Mouse (Mus musculus) lung, postnatal 4 days (tissue): Measurements from ENCODE around the gene Plin3.

Source experiments
- DNase-seq, 2 experiments: peaks; one replicate each; pipeline ENCODE4 v3.0.0; 2021

Gene Plin3

GRCm38 (mm10) chr17:56298238-56298637, 5.6 kb upstream of the Plin3 start:
- no peak for DNase-seq

- no peak for DNase-seq
These were observed 3.5 kb upstream of the Plin3 start for GRCm38 (mm10) chr17:56296201-56296600.

- no peak for DNase-seq
These were observed 1.6 kb upstream of the Plin3 start for GRCm38 (mm10) chr17:56294241-56294640.

DNA sequence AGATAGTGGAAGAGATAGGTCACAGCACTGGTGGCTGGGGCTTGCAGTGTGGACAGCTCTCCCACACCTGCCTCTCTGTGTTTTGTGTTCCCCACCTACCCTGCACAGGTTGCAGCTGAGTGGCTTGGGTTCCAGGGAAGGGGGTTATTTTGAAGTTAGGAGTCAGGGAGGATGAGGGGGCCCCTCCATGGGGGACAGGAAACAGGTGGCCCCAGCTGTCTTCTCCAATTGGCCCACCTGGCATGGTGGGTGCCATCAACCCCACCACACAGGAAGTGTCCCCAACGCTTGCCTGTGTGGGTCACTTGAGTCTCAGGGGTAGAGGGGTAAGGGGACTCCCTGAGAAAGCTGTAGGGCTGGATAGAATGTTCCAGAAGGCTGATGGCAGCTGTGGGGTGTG, 618 bp upstream of the Plin3 start:
- no peak for DNase-seq

DNA sequence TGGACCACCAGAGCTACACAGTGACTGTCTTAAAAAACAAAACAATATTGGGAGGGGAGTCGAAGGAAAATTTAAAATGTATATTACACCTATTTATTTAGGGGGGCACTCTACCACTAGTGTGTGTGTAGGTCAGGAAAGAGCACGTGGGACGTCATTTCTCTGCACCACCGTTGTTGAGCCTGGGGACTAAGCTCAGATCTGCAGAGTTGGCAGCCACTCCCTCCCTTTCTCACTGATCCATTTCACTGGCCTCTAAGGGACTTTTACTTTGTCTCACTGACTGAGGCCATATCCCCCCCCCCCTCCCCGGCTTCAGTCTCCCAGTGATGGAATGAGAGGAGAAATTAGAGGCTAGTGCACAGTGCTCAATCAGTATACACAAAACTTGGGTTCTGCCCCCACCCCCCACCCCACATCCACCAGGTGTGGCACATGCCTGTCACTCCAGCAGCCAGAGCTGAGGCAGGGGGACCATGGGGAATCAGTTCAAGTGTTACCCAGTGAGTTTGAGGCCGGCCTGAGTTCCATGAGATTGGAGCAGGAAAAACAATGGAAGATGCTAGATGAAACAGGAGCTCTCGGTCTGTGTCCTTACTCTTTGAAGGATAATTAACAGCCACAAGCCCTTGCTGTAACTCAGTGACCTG, 722 bp downstream of the Plin3 start:
- no peak for DNase-seq

DNA sequence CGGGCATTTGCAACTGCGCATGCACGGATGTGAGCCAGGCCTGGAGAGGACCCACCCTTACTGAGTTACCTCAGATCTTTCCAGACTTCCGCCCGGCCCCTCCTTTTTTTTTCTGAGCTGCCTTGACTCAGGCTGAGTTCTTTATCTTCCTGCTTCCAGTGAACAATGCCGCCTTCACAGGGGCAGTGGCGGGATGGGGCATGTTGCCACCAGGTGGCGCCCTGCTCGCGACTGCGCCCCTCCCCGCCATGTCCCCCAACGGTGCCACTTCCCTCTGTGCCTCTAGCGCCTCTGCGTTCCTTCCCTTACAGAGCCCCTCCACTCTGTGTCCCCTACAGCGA, 1.5 kb downstream of the Plin3 start:
- peak; percentile 95 to 97 for DNase-seq

- peak; percentile 97 to 99 for DNase-seq
These were observed 2.1 kb downstream of the Plin3 start for GRCm38 (mm10) chr17:56290388-56291170.

GRCm38 (mm10) chr17:56289371-56290331, 3.0 kb downstream of the Plin3 start:
- peak; percentile 67 to 79 for DNase-seq

DNA sequence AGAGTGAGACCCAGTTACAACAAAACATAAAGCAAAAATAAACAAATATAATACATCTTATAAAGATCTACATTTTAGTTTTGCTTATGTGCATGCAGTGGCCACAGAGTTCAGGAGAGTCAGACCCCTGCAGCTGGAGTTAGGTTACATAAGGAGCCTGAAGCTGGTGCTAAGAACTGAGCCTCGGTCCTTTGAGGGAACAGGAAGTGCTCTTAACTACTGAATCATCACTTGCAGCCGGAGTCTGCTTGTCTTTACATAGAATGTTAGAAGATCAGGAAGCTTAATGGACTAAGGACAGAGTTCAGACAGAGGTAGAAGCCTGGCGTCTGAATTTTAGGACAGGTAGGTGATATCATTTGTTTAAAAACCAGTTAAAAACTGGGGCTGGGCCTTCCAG, 3.8 kb downstream of the Plin3 start:
- no peak for DNase-seq

DNA sequence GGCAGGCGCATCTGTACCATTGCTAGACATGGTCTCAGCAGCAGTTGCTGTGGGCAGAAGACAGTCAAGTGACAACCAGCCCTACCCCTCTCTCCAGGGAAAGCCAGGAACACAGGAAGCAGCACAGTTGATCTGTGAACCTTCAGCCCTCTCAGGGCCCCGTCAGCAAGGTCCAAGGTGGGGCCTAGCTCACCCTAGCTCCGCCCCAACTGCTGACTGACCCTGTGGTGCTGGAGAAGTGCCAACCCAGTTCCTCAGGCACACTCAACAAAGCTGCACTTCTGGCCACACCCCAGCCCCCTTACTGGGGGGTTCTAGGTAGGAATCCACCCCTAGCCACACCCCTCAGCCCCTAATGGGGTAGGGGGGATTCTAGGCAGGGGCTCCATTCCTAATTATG, 4.8 kb downstream of the Plin3 start:
- peak; percentile 67 to 73 for DNase-seq

DNA sequence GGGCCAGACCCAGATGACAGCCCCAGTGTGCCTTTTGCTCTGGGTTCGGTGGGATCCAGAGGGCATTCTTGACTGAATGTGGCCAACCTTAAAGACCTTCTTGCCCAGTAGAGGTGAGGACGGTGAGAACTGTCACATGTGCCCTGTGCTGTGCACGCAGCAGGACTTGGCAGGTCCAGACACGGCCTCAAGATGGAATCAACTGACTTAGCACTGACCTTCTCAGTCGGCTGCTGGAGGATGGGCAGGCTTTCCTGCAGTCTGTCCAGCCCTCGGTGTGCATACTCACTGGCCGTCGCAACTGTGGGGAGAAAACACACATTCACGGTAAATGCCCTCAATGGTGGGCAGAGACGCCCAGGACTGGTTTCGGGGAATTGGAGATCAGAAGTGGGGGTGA, 6.7 kb downstream of the Plin3 start:
- peak in 1 of 2 experiments; percentile 14 for DNase-seq

DNA sequence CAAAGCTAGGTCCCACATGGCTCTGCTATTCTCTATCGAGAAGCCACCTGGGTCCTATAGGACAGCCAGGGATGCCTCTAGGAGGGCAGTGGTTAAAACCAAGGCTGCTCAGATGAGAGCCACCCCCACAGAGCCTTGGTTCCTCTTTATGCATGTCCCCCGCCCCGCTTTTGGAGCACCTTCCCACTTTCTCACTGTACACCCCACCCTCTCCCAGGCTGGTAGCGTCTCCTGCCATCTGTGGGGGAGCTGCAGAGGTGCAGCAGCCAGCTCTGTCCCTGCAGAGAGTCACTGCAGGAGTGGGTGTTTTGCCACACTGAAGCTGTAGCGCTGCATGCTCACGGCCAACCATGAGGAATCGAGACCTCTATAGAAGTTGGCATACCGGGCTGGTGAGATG, 9.4 kb downstream of the Plin3 start:
- DNase-seq, result no peak

- no peak for DNase-seq
These were observed 9.9 kb downstream of the Plin3 start for GRCm38 (mm10) chr17:56282802-56283201.

GRCm38 (mm10) chr17:56281193-56281592, 11.5 kb downstream of the Plin3 start:
- DNase-seq, result no peak

- DNase-seq, result peak in 1 of 2 experiments; percentile 23
These were observed 13.1 kb downstream of the Plin3 start for GRCm38 (mm10) chr17:56279481-56280155.

DNA sequence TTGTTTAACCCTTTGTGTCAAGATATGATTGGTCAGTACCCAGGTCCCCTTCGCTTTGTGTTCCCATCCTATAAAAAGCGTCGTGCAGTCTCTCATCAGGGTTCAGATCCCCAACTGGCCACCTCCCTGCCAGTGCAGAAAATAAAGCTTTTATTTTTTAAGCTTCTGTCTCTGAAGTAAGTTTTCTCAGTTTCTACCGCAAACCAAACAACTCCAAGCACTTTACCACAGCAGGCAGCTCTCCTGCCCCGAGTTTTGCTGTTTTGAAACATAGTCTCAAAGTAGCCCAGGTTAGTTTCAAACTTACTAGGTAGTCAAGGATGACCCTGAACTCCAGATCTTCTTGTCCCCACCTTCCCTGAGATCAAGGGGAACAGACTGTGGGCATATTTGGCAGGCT, 14.3 kb downstream of the Plin3 start:
- no peak for DNase-seq

GRCm38 (mm10) chr17:56277567-56277893, 15.1 kb downstream of the Plin3 start:
- no peak for DNase-seq

GRCm38 (mm10) chr17:56276643-56277566, 15.8 kb downstream of the Plin3 start, which contains the start of gene Ticam1:
Gene Ticam1, minus strand, starts transcription at chr17:56276786.
- peak; percentile 91 to 97 for DNase-seq

GRCm38 (mm10) chr17:56275842-56276480, 16.7 kb downstream of the Plin3 start:
- no peak for DNase-seq

DNA sequence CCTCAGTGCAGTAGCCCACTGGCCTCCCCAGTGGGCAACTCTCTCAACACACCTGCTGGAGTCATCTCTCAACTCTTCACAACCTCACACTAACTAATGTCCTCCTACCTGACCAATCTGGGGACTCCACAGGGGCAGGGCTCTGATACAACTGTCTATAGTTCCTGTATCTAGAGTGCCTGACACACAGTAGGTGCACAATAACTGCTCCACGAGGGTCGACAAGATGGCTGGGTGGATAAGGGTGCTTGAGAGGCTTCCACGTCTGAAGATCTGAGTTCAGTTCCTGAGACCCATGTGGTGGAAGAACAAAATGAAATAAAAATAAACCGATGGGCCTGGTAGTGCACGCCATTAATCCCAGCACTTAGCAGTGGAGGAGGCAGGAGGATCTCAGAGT, 18.7 kb downstream of the Plin3 start:
- DNase-seq, result no peak

- DNase-seq, result no peak
These were observed 19.2 kb downstream of the Plin3 start for GRCm38 (mm10) chr17:56273482-56273881.
